Mouse (Mus musculus) left cerebral cortex, postnatal 10 days (tissue): ENCODE data around the gene Hnrnph3. TPM values are rescaled to one million over a fixed set of nuclear protein-coding genes. Genes with fewer than 3 reads are reported as not detected.

Experiments
- DNase-seq, 2 experiments: peaks; one replicate each; pipeline ENCODE4 v3.0.0; 2021 to 2022; ENCODE audit warnings: low spot score in 2 of 2, mixed read lengths in 1 of 2; ENCODE audit errors: extremely low spot score in 1 of 2
- intact Hi-C: fragments of 180-260 bp; cut with DNase I; formaldehyde crosslinking; loops from one replicate; pipeline ENCODE4 v1.15.1; 2025
- total RNA-seq, 2 experiments: library from RNA; stranded (reverse); gene quantifications; 2 replicates each; pipeline ENCODE4 v1.2.3; 2021

The Hnrnph3 gene
- total RNA-seq, 2 experiments from 2014 or later = 32.0 to 35.9 TPM

DNA sequence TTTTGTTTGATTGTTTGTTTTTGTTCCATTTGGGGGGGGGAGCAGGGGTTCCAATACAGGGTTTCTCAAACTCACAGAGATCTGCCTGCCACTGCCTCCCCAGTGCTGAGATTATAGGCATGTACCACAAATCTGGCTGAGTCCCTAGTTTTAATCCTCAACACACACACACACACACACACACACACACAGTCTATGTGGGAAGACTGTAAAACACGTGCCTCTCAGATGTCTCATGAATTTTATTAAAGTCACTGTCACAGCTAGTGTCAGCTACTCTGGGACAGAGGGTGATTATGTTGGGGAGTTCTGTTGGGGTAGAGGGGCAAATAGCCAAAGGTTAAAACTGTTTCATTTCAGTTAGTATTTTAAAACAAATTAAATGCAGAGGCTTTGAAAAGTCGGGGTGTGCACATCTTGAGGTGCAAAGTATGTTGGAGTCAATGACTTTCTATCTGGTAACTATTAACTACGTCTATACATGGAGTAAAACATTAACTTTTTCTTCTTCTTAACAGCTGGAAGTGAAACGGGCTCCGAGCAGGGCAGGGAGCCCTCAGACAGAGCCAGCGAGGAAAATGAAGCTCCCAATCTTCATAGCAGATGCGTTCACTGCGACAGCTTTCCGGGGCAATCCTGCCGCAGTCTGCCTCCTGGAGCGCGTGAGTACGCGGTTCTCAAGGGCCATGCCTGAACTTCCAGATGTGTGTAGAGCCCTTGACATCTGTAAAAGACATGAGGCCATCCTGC, 14.7 kb upstream of the Hnrnph3 start:
- DNase-seq = no peak
- intact Hi-C loops = loop anchor here (10.0 kb wide), 1 partner anchor 336 kb away; no protein-coding TSS in a partner anchor

DNA sequence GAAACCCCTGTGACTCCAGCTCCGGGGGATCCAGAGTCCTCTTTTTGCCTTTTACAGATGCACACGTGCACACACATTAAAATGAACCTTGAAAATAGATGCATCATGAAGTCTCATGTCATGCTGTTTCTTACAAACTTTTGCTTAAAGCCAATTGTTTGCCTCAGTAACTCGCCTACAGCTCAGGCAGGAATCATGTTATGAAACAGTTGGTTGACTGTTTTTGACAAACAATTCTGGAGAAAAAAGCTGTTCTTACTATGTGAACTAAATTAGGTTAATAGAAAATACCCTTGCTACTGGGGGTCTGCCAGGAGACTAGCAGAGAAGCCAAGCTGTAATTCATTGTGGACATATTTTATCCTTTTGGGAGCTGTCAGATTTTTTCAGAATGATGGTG, 8.9 kb upstream of the Hnrnph3 start:
- DNase-seq = no peak
- intact Hi-C loops = loop anchor here (10.0 kb wide), 1 partner anchor 342 kb away; no protein-coding TSS in a partner anchor

DNA sequence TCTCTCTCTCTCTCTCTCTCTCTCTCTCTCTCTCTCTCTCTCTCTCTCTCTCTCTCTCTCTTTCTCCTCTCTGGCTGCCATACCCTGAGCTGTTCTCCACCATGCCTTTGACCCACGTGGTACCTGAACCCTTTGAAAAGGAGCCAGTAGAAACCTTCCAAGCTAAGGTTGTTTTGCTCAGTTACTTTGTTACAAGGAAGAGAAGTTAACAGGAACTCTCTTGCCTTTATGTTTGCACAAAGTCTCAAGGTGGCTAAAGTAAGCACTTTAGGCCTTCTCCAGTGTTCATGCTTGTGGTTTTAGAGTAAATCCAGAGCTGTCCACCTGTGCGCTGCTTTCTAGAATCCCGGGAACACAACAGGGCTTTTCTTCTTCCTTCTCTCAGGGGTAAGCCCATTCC, 8.2 kb upstream of the Hnrnph3 start:
- intact Hi-C loops = loop anchor here (10.0 kb wide), 1 partner anchor 343 kb away; no protein-coding TSS in a partner anchor
- no peak for DNase-seq

DNA sequence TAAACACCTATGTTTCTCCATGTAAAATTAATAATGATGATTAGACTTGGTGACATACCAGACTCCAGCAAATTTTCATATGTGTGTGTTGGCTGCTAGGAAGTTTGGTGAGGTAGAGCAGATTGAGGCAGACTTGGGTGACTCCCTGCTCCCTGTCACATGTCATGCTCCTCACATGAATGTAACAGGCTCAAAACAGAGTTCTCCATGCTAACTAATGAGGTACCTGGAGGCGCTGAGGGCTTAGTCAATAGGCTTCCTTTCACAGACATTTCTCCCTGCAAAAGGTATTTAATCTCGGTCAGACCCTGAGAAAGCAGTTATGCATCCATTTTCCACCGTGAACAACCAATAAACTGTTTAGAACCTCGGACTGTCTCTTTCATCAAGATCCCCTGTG, 4.4 kb upstream of the Hnrnph3 start:
- no peak for DNase-seq
- intact Hi-C loops = loop anchor here (10.0 kb wide), 1 partner anchor 86 kb away; no protein-coding TSS in a partner anchor

DNA sequence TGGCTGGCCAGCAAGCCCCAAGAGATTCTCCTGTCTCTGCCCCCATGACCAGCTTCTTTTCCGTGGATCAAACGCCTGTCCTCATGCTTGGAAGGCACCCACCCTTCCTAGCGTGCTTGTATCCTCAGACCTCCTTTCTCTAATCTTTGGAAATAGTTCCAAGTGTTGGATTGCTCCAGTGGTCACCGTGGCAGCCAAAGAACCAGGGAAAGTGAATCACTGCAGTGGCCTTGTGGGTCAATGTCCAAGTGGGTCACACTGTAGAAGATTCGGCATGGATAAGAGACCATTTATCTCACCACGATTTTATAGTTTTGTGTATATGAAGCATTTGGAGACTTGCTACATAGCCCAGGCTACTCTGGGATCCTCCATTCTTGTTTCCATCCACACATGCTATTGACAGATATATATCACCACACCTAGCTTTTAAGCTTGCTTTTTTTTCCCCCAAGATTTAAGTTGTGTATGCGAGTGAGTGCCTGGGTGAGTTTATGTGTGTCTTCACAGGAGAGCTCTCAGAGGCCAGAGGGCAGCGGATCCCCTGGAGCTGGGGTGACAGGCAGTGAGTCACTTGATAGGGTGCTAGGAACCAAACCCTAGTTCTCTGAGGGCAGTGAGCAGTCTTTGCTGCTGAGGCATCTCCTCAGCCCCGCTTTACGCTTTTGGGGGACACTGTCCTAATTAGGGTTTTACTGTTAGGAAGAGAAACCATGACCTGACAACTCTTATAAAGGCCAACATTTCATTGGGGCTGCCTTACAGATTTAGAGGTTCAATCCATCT, 3.6 kb upstream of the Hnrnph3 start:
- no peak for DNase-seq
- intact Hi-C loops = loop anchor here (10.0 kb wide), 1 partner anchor 87 kb away; no protein-coding TSS in a partner anchor

DNA sequence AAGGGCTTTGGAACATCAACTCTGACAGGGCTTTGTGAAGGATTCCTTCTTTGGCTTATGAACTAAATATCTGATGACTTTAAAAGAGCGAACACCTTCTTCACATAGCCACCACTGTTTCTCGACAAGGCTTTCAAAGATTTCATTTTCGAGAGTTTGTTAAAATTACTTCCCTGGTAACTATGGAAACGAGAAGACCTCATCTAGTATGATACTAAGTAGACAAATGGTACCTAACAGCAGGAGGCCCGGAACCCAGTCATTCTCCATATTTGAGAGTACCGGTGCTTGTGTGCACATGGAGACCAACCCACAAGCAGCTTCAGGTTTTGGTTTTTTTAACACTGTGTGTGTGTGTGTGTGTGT, 2.8 kb upstream of the Hnrnph3 start:
- no peak for DNase-seq
- intact Hi-C loops = loop anchor here (10.0 kb wide), 1 partner anchor 88 kb away; no protein-coding TSS in a partner anchor

DNA sequence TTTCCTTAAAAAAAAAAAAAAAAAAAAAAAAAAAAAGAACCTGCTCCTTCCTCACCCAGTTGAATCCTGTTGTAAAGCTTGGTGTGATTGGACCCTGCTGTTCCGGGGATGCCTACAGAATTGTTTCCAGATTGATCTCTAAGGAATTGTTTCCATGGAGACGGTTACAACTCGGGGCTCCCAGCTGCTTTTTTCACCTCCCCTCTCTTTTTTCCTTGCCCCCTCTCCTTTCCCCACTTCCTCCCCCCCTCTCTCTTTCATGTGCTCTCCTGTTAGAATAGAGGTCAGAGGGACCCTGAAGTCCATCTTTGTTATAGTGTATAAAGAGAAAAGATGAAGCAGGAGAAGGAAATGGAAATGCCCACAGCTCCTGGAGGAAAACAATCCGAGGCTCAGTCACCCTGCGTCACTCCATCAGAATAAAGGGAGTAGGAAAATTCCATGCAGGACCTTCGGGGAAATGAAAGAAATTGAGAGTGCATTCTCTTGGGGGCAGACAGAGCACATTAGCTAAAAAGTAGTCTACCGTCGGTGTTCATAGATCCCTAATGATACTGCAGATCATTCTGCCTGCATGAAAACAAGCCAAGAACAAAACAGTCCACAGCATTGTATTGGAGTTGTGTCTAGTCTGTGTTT, 2.3 kb upstream of the Hnrnph3 start:
- intact Hi-C loops = loop anchor here (10.0 kb wide), 1 partner anchor 89 kb away; no protein-coding TSS in a partner anchor
- peak in 1 of 2 experiments; percentile 56 for DNase-seq

DNA sequence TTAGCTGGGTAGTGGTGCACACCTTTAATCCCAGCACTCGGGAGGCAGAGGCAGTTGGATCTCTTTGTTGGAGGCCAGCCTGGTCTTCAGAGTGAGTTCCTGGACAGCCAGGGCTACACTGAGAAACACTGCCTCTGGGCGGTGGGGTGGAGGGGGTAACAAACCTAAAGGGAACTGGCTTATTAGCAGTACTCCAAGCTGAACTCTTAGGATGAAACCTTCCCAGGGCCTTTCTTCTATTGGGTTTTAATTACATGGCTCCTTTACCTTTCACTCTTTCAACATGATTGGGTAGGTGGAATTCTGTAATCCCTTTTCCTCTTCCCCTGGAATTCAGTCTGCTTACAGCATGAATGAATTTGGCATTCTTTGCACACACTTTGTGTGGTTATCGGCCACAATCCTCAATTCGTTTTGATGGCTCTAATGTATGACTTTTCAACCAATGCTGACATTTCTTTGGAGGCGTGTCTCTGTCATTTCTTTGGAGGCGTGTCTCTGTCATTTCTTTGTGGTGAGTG, 1.5 kb upstream of the Hnrnph3 start:
- intact Hi-C loops = loop anchor here (10.0 kb wide), 1 partner anchor 89 kb away; no protein-coding TSS in a partner anchor
- no peak for DNase-seq

DNA sequence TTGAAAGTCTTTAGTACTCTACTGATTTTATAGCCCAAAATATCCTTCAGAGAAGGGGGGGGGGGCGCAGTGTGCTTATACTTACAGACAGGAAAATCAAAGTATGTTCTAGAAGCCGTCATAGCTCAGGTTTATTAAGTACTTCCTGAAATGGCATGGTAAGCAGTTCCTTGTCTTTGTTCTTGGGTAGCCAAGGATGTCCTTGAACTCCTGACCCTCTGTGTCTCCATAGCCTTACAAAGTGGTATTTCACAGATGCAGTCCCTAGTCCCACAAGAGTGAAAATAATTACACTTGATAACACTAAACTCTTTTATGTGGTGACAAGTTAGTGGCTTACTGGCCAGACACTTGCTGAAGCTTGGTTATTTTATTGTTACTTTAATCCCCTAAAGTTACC, 999 bp upstream of the Hnrnph3 start:
- intact Hi-C loops = loop anchor here (10.0 kb wide), 1 partner anchor 90 kb away; no protein-coding TSS in a partner anchor
- DNase-seq = no peak

DNA sequence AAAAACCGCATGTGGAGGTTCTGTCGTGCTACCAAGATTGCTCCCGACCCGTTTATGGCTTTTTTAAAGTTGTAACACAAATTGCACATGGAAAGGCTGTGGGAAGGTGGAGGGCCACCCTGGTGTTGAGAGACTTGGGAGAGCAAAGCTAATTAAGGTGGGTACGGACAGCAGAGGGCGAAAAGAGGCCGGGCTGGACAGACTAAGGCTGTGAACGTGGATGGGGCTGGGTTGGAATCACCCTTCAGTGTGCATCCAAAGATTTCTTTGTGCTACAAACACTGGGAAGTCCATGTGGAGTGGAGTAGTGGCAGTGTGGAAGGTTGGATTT, 528 bp upstream of the Hnrnph3 start:
- intact Hi-C loops = loop anchor here (1.0 to 10.0 kb wide), 3 partner anchors 43 to 90 kb away; partner anchors contain the start of gene Rufy2
- peak; percentile 60 to 76 for DNase-seq

DNA sequence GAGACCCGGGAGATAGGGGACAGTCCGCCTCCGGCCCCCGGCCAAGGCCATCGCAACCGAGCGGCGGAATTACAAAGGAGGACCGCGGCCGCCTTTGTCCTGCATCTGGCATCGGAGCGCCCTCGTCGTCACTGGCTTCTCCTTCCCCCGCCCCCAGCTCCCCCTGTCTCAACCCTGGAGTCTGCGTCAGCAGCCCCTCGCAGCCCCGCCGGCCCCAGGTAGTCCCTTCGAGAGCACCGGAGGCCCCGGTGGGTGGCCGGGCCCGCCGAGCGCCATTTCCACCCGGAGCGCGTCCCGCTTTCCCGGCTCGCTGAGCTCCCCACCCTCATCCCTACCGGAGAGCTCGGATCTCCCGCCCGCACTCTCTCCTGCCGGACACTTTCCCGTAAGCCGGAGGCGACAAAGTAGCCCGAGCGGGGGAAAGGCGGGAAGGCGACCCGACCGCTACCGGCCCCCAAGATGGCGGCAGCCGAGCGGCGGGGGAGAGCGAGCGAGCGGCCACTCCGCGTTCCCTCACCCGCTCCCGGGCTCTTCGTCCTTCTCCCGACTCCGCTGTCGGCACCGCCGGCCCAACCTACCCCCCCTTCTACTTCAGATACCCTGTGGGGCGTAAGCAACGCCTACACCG, 782 bp downstream of the Hnrnph3 start:
- DNase-seq = peak; percentile 63 to 89
- intact Hi-C loops = loop anchor here (5.0 to 10.0 kb wide), 2 partner anchors 44 to 92 kb away; no protein-coding TSS in a partner anchor

DNA sequence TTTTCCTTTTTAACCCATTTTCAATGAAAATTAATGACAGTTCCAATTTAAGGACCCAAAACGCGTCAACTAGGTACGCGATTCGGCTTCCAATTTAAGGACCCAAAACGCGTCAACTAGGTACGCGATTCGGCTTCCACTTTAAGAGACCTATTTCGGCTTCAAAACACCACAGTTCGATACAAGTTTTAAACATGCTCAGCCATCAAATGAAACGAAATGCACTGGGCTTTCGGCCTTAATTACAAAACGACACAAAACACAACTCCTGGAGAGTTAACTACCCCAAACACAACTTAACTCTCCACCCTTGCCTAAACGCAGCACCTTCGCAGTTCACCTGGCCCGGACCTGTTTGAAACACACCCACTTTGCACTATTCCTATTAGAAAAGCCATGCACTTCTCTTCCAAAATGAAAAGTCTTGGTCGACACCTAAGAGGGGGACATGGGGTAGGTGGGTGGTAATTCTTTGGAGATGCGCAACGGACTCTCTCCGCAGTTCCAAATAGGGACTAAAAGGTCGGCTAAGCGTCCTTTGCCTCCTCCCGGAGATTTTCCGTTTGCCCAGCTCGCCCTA, 1.4 kb downstream of the Hnrnph3 start:
- DNase-seq = no peak
- intact Hi-C loops = loop anchor here (5.0 to 10.0 kb wide), 2 partner anchors 45 to 92 kb away; no protein-coding TSS in a partner anchor

DNA sequence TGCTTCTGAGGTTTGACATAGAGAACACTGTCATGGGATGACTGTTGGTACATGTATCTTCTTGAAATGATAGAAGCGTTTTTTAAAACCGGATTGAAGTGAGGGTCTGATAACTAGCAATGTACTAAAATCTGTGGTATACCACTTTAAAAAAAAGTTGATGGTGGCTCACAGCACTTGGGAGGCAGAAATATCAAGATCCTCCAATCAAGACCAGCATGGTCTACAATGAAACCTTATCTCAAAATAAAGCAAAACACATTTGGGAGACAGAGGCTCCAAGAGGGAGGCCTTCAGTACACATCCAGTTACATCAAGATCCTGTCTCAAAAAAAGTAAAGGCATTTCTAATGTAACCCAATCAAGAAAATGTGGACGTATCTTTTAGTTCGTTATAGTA, 2.3 kb downstream of the Hnrnph3 start:
- intact Hi-C loops = loop anchor here (5.0 to 10.0 kb wide), 2 partner anchors 46 to 93 kb away; no protein-coding TSS in a partner anchor
- no peak for DNase-seq

DNA sequence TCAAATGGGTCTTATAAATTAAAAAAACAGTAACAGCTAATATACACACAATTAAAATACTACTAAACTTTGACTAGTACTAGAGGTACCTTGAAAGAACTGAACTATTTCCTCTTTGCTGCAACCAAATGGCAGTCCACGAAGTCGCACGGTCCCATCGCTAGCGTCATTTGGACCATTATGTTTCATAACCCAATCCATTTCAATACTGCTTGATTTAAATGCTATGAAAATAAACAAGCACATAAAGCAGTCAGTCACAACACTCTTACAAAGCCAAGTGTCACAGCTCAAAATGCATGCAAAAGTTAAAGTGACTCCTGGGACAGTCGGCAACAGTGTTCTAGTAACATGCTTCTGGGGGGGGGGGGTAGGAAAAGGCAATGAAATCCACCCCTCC, 4.7 kb downstream of the Hnrnph3 start:
- intact Hi-C loops = no loop called here
- no peak for DNase-seq

DNA sequence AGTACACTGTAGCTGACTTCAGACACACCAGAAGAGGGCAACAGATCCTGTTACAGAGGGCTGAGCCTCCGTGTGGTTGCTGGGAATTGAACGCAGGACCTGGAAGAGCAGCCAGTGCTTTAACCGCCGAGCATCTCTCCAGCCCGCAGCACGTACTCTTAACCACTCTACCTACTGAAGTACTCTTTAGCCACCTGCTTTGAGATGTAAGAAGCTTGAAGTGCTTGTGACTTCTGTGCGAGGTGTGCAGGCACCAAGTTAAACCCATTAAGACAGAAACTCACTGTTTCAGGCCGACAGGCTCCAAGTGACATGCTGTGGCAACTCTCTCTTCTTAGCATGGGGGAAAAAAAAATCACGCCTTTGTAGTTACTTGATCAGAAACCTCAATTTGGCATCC, 9.8 kb downstream of the Hnrnph3 start:
- intact Hi-C loops = no loop called here
- DNase-seq = no peak

DNA sequence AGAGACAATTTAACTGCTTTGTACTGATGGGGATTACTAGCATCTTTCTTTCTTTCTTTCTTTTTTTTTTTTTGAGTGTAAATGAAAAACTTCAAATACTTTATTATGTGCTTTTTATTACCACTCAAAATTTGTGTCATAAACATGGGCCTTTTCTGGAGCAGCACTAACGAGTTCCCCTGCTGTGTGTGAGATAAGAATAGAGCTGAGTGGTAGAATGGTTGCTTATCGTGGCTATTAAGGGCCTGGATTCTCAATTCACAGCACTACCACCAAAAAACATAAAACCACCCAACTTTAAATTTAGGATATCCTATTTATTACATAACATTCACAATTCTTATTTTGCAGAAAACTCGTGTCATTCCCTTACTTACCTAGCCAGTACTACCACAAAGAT, 10.5 kb downstream of the Hnrnph3 start:
- intact Hi-C loops = no loop called here
- DNase-seq = no peak

DNA sequence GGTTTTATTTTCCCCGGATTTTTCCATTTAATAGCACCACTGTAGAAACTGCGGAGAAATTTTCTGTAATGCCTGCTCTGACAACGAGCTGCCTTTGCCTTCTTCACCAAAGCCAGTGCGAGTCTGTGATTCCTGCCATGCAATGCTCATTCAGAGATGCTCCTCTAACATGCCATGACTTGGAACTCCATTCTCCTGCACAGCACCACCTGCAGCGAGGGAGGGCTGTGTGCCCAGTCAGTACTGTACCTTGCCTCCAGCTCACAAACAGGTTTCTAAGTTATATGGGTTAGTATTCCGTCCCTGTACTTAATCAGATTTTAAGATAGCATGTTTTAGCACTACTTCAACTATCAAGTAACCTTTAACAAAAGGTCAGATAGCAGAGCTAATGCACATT, 12.5 kb downstream of the Hnrnph3 start:
- intact Hi-C loops = no loop called here
- DNase-seq = no peak

DNA sequence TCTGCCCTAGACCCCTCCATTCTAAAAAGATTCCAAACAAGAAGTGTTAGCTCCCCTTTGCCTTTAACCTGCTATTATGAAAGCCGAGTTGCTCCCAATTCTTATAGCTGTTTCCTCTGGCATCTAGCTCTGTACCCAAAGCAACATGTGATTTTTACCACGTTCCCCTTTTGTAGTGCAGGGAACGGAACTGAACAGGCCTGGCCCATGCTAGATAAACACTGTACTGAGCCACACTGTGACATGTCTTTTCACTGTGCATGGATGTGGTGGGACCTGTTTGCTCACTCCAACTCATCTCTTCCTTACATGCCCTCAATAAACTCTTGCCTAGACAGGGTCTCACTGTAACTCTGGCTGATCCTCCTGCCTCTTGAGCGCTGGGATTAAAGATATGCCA, 13.7 kb downstream of the Hnrnph3 start:
- DNase-seq = no peak
- intact Hi-C loops = no loop called here
